Mouse (Mus musculus): ENCODE measurements around the gene Smtnl1. TPM values are rescaled to one million over a fixed set of nuclear protein-coding genes. Genes with fewer than 3 reads are reported as not detected.

Gene Smtnl1
- polyA plus RNA-seq, 1 experiment from 2014 or later, result 0.11 TPM

DNA sequence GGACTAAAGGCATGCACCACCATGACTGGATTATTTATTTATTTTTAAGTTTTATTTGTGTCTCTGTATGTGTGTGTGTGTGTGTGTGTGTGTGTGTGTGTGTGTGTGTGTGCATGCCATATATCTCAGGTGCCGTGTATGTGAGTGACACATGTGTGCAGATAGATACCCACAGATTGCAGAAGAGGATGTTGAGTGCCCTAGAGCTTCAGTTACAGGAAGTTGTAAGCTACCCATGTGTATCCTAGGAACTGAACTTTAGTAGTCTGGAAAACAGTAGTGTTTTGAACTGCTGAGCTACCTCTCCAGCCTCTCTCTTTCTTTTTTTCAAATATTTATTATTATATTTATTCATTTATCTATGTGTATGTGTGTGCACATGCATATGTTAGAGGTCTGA, 39.1 kb downstream of the Smtnl1 start:
- WGBS, result 81% methylated on average over 1 of the region's 1 CpGs
- Histone ChIP-seq H3K4me3 (ENCODE audit: low read depth, low read length) (no peak overlapping the region), H3K4me1 (ENCODE audit: control insufficient read depth, insufficient read depth, low read length) (no peaks in the 10 kb centered on the region), H3K36me3 (replicated peaks; ENCODE audit: control insufficient read depth, insufficient read depth, low read depth, low read length) (no peaks in the 10 kb centered on the region), H3K27ac (replicated peaks; ENCODE audit: low read depth, low read length) (no peak overlapping the region), H3K4me2 (ENCODE audit: low read depth, low read length) (no peak overlapping the region), H3K9ac (replicated peaks; ENCODE audit: low read length) (no peak overlapping the region), H3K9me3 (replicated peaks; ENCODE audit: control insufficient read depth, low read length) (no peaks in the 10 kb centered on the region), H3K27me3 (ENCODE audit: control insufficient read depth, insufficient read depth, low read length) (no peaks in the 10 kb centered on the region)
- DNase-seq (ENCODE audit: low spot score) (no peak), ATAC-seq (replicated peaks; ENCODE audit: insufficient number of reproducible peaks, low FRiP score, low TSS enrichment, low read depth) (no peak)

DNA sequence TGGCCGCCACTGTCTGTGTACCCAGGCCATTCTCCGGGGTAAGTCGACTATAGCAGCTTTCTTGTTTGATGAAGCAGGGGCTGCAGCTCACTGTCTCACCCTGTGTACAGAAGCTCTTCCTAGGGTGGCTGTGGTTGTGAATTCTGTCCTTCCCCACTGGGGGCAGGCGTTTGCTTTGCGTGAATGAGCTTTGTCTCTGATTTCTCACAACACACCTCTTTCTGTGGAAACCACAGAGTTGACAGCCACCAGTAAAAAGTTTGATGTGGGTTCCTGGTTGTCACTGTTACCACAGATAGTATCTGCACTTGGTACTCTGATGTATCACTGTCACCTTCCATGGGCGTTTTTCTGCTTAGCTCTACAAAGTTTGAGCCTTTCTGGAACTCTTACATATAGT, 43.2 kb downstream of the Smtnl1 start:
- H3K36me3 ChIP-seq (replicated peaks; ENCODE audit: control insufficient read depth, insufficient read depth, low read depth, low read length), result no peaks in the 10 kb centered on the region
- ATAC-seq (replicated peaks; ENCODE audit: insufficient number of reproducible peaks, low FRiP score, low TSS enrichment, low read depth) (no peak), DNase-seq (ENCODE audit: low spot score) (peak; percentile 25)
- 60% methylated on average over 6 of the region's 6 CpGs for WGBS
- H3K27ac ChIP-seq (replicated peaks; ENCODE audit: low read depth, low read length), result no peak overlapping the region
- H3K4me1 ChIP-seq (ENCODE audit: control insufficient read depth, insufficient read depth, low read length), result peaks cover under 1% of the 10 kb centered on the region; the same call in 1 of the 2 replicates
- no peaks in the 10 kb centered on the region for H3K27me3 ChIP-seq (ENCODE audit: control insufficient read depth, insufficient read depth, low read length)
- no peak overlapping the region for H3K9ac ChIP-seq (replicated peaks; ENCODE audit: low read length)
- H3K9me3 ChIP-seq (replicated peaks; ENCODE audit: control insufficient read depth, low read length), result no peaks in the 10 kb centered on the region
- H3K4me2 ChIP-seq (ENCODE audit: low read depth, low read length), result no peak overlapping the region
- H3K4me3 ChIP-seq (ENCODE audit: low read depth, low read length), result no peak overlapping the region

DNA sequence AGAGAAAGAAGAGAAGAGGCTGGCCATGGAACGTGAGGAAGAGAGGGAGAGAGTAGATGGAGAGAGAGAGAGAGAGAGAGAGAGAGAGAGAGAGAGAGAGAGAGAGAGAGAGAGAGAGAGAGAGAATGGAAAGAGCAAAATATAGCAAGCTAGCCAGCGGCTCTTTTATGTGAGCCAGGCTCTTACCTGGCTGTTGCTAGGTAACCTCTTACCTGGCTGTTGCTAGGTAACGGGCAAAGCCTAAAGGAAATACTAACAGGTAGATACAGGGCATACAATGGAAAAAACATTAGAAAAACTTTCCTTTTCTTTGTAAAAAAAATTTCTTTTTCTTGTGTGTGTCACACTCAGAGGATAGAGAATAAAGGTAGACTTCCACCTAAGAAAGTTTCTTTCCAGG, 44.7 kb downstream of the Smtnl1 start:
- peaks cover 3% of the 10 kb centered on the region; the same call in 1 of the 2 replicates for H3K4me1 ChIP-seq (ENCODE audit: control insufficient read depth, insufficient read depth, low read length)
- WGBS, result 61% methylated on average over 3 of the region's 3 CpGs
- ATAC-seq (replicated peaks; ENCODE audit: insufficient number of reproducible peaks, low FRiP score, low TSS enrichment, low read depth), result no peak
- H3K9me3 ChIP-seq (replicated peaks; ENCODE audit: control insufficient read depth, low read length), result no peaks in the 10 kb centered on the region
- no peak overlapping the region for H3K27ac ChIP-seq (replicated peaks; ENCODE audit: low read depth, low read length)
- H3K4me3 ChIP-seq (ENCODE audit: low read depth, low read length), result no peak overlapping the region
- no peaks in the 10 kb centered on the region for H3K36me3 ChIP-seq (replicated peaks; ENCODE audit: control insufficient read depth, insufficient read depth, low read depth, low read length)
- no peak overlapping the region for H3K9ac ChIP-seq (replicated peaks; ENCODE audit: low read length)
- DNase-seq (ENCODE audit: low spot score), result peak; percentile 13
- H3K4me2 ChIP-seq (ENCODE audit: low read depth, low read length), result no peak overlapping the region
- no peaks in the 10 kb centered on the region for H3K27me3 ChIP-seq (ENCODE audit: control insufficient read depth, insufficient read depth, low read length)

DNA sequence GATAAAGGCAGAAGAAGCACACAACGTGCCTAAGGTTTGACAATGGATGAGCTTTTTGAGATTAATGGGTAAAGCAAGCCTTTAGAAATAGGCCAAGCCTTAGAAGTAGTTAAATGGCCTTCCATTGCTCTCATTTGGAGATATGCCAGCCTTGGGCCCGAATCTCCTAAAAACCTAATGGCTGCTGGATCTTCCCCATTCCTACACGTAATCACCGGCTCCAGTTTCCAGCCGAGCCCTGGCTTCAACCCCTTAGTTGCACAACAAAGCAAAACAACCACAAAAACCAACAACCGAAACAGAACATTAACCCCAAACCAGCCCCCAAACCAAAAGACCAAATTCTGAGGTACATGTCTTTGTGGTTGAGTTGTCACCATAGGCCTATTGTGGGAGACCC, 46.8 kb downstream of the Smtnl1 start:
- ATAC-seq (replicated peaks; ENCODE audit: insufficient number of reproducible peaks, low FRiP score, low TSS enrichment, low read depth), result no peak
- H3K27me3 ChIP-seq (ENCODE audit: control insufficient read depth, insufficient read depth, low read length), result no peaks in the 10 kb centered on the region
- peaks cover 3% of the 10 kb centered on the region; the same call in 1 of the 2 replicates for H3K4me1 ChIP-seq (ENCODE audit: control insufficient read depth, insufficient read depth, low read length)
- WGBS, result 92% methylated on average over 6 of the region's 6 CpGs
- no peak overlapping the region for H3K27ac ChIP-seq (replicated peaks; ENCODE audit: low read depth, low read length)
- no peaks in the 10 kb centered on the region for H3K36me3 ChIP-seq (replicated peaks; ENCODE audit: control insufficient read depth, insufficient read depth, low read depth, low read length)
- no peak overlapping the region for H3K4me2 ChIP-seq (ENCODE audit: low read depth, low read length)
- no peak overlapping the region for H3K4me3 ChIP-seq (ENCODE audit: low read depth, low read length)
- no peak overlapping the region for H3K9ac ChIP-seq (replicated peaks; ENCODE audit: low read length)
- DNase-seq (ENCODE audit: low spot score), result no peak
- no peaks in the 10 kb centered on the region for H3K9me3 ChIP-seq (replicated peaks; ENCODE audit: control insufficient read depth, low read length)

DNA sequence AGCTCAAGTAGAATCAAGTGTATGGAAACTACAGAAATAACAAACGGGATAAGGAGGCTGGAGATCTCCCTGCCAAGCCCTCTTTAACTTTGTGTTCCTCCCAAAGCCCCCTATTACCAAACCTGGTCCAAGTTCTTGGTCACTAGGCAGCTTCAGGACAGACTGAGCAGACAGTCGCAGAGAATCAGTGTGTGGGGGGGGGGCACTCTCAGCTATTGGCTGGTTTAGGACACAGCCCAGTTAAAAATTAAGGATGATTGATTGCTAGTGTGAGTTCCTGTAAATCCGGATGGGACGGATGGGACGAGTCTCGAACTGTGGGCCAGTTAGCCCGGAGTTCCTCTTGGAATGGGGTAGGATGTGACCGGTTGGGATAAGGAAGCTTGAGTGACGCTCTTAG, 47.2 kb downstream of the Smtnl1 start, which contains the start of gene Serping1:
TSS of gene Serping1 (minus strand) at position 204 of the 400 bp plus-strand sequence.
- Histone ChIP-seq H3K36me3 (replicated peaks; ENCODE audit: control insufficient read depth, insufficient read depth, low read depth, low read length) (no peaks in the 10 kb centered on the region), H3K9me3 (replicated peaks; ENCODE audit: control insufficient read depth, low read length) (no peaks in the 10 kb centered on the region), H3K27me3 (ENCODE audit: control insufficient read depth, insufficient read depth, low read length) (no peaks in the 10 kb centered on the region), H3K4me1 (ENCODE audit: control insufficient read depth, insufficient read depth, low read length) (peaks cover 3% of the 10 kb centered on the region; the same call in 1 of the 2 replicates), H3K9ac (replicated peaks; ENCODE audit: low read length) (peak within 1 kb of the TSS; percentile 58), H3K4me2 (ENCODE audit: low read depth, low read length) (peak within 1 kb of the TSS; percentile 46), H3K4me3 (ENCODE audit: low read depth, low read length) (peak within 1 kb of the TSS; percentile 16), H3K27ac (replicated peaks; ENCODE audit: low read depth, low read length) (peak within 1 kb of the TSS; percentile 24; the same call in 1 of the 2 replicates)
- DNase-seq (ENCODE audit: low spot score) (no peak), ATAC-seq (replicated peaks; ENCODE audit: insufficient number of reproducible peaks, low FRiP score, low TSS enrichment, low read depth) (no peak)
- WGBS, result 63% methylated on average over 9 of the region's 9 CpGs

DNA sequence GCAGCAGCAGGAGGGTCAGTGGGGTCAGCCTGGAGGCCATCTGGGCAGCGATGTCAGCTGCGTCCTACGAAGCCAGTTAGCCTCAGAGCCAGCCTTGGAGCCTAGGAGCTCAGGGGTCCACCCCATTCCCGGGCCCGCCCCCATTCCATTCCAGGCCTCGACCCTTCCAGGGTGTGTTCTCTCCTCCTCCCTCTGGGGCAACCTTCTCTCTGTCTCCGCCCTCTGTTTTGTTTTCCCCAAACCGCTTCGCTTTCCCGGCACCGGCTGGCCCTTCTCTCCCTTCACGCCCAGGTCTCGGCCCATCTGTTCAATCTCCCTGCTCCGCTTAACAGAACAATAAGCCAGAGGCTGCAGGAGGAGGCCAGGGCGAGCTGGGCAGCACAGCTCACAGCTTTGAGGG, 47.7 kb downstream of the Smtnl1 start:
- peak overlapping the region; percentile 24; the same call in 1 of the 2 replicates for H3K27ac ChIP-seq (replicated peaks; ENCODE audit: low read depth, low read length)
- H3K9me3 ChIP-seq (replicated peaks; ENCODE audit: control insufficient read depth, low read length), result no peaks in the 10 kb centered on the region
- peak overlapping the region; percentile 16 for H3K4me3 ChIP-seq (ENCODE audit: low read depth, low read length)
- H3K9ac ChIP-seq (replicated peaks; ENCODE audit: low read length), result peak overlapping the region; percentile 58
- H3K4me1 ChIP-seq (ENCODE audit: control insufficient read depth, insufficient read depth, low read length), result peaks cover 3% of the 10 kb centered on the region; the same call in 1 of the 2 replicates
- peak; percentile 79 for DNase-seq (ENCODE audit: low spot score)
- WGBS, result 0% methylated on average over 14 of the region's 15 CpGs
- ATAC-seq (replicated peaks; ENCODE audit: insufficient number of reproducible peaks, low FRiP score, low TSS enrichment, low read depth), result peak; percentile 95
- no peaks in the 10 kb centered on the region for H3K27me3 ChIP-seq (ENCODE audit: control insufficient read depth, insufficient read depth, low read length)
- no peaks in the 10 kb centered on the region for H3K36me3 ChIP-seq (replicated peaks; ENCODE audit: control insufficient read depth, insufficient read depth, low read depth, low read length)
- H3K4me2 ChIP-seq (ENCODE audit: low read depth, low read length), result peak overlapping the region; percentile 46

DNA sequence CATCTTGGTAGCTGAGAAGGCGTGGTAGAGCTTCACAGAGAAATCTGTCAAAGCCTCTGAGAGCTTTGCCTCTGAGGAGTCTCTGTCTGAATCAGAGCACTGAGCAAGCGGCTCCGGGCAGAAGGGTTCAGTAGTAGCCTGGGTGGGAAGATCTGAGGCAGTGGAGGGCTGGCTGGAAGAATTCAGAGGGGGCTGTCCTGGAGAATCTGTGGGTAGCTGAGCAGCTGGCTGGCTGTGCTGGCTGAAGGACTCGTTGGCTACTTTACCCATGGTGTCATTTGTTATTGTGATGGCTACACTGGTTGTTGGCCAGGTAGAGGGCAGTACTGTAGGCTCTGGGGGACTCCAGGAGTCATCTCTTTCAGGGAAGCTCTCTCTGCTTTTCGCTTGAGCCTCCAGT, 49.3 kb downstream of the Smtnl1 start:
- ATAC-seq (replicated peaks; ENCODE audit: insufficient number of reproducible peaks, low FRiP score, low TSS enrichment, low read depth), result no peak
- Histone ChIP-seq H3K9me3 (replicated peaks; ENCODE audit: control insufficient read depth, low read length) (no peaks in the 10 kb centered on the region), H3K27me3 (ENCODE audit: control insufficient read depth, insufficient read depth, low read length) (no peaks in the 10 kb centered on the region), H3K4me2 (ENCODE audit: low read depth, low read length) (no peak overlapping the region), H3K9ac (replicated peaks; ENCODE audit: low read length) (no peak overlapping the region), H3K4me1 (ENCODE audit: control insufficient read depth, insufficient read depth, low read length) (peaks cover 3% of the 10 kb centered on the region; the same call in 1 of the 2 replicates), H3K4me3 (ENCODE audit: low read depth, low read length) (no peak overlapping the region), H3K27ac (replicated peaks; ENCODE audit: low read depth, low read length) (no peak overlapping the region), H3K36me3 (replicated peaks; ENCODE audit: control insufficient read depth, insufficient read depth, low read depth, low read length) (no peaks in the 10 kb centered on the region)
- 91% methylated on average over 5 of the region's 5 CpGs for WGBS
- no peak for DNase-seq (ENCODE audit: low spot score)

DNA sequence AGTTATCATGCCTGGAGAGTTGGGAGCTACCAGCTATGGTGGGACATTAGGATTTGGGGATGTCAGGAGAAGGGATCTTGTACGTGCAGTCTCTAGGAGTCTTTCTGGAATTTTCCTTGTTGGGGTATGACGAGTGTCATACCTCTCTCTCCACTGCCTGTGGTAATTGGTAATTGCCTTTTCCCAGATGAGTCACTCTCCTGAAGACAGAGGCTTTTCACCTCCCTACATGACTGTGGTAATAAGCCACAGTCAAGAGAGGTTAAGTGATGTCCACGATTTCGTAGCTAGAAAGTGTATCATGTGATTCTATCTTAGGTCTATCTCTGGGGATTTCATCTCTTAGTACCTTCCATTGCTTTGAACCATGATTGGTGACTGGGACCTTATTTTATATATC, 50.0 kb downstream of the Smtnl1 start:
- WGBS, result 78% methylated on average over 4 of the region's 4 CpGs
- no peak overlapping the region for H3K9ac ChIP-seq (replicated peaks; ENCODE audit: low read length)
- no peaks in the 10 kb centered on the region for H3K36me3 ChIP-seq (replicated peaks; ENCODE audit: control insufficient read depth, insufficient read depth, low read depth, low read length)
- H3K27ac ChIP-seq (replicated peaks; ENCODE audit: low read depth, low read length), result no peak overlapping the region
- DNase-seq (ENCODE audit: low spot score), result no peak
- no peak for ATAC-seq (replicated peaks; ENCODE audit: insufficient number of reproducible peaks, low FRiP score, low TSS enrichment, low read depth)
- no peaks in the 10 kb centered on the region for H3K27me3 ChIP-seq (ENCODE audit: control insufficient read depth, insufficient read depth, low read length)
- peaks cover 3% of the 10 kb centered on the region; the same call in 1 of the 2 replicates for H3K4me1 ChIP-seq (ENCODE audit: control insufficient read depth, insufficient read depth, low read length)
- no peak overlapping the region for H3K4me2 ChIP-seq (ENCODE audit: low read depth, low read length)
- no peaks in the 10 kb centered on the region for H3K9me3 ChIP-seq (replicated peaks; ENCODE audit: control insufficient read depth, low read length)
- H3K4me3 ChIP-seq (ENCODE audit: low read depth, low read length), result no peak overlapping the region

All from embryonic facial prominence, embryonic 11.5 days (tissue).